Mouse (Mus musculus) common myeloid progenitor, adult 5-6 weeks (primary cell): ENCODE measurements around the gene Wfdc11. TPM values are rescaled to one million over a fixed set of nuclear protein-coding genes. Genes with fewer than 3 reads are reported as not detected.
"Not testable (repeated sequence)": the region's sequence is repeated elsewhere in the genome, so short reads cannot be mapped to it uniquely, and the experiment has no call there.

Source experiments
- ATAC-seq: replicated peaks from 2 replicates; pipeline ENCODE4 v1.8.0; 2016; ENCODE audit warnings: low read depth, mild to moderate bottlenecking, moderate TSS enrichment, inconsistent platforms; ENCODE audit not compliant: poor library complexity, severe bottlenecking
- total RNA-seq: library from RNA; stranded (forward); fragments of 200-1000, 187-1606 nt; gene quantifications from 2 replicates; pipeline ENCODE4 v1.2.3, GENCODE M21; 2017

Gene Wfdc11
- total RNA-seq = not detected in 2 replicates

DNA sequence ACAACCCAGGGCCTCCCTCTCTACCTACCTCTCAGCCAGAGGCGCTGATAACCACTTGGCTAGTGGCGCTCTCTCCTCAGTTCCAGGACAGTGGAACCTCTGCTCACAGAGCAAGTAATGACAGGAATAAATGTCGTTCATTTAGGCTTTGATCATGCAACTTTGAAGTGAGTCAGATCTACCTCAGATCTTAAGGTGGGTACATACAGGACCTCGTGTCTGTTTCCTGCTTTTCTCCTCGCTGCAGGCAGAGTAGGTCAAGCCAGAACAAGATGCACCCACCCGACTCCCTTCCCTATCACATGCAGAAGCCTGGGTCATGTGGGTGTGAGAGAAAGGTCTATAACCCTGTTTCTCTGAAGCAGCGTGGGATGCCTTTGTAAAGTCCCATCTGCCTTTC, at the start of gene Wfdc11:
Wfdc11 (minus strand) TSS at position 101 of the 400 bp plus-strand sequence.
- no peak for ATAC-seq

DNA sequence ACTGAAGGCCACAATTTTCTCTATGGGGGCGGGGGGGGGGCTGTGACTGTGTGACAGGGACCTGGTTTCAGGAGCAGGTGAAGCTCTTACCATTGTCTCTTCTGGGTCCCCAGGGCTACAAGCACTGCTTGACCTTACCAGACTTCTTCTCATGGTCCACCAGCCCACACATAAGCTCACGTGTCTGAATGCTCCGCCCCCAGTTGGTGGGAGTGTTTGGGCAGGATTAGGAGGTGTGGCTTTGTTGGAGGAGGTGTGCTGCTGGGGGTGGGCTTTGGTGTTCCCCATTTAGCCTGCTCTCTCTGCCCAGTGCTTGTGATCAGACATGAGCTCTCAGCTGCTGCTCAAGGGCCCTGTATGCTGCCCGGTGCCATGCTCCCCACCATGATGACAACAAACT, 49.4 kb upstream of the Wfdc11 start:
- no peak for ATAC-seq

DNA sequence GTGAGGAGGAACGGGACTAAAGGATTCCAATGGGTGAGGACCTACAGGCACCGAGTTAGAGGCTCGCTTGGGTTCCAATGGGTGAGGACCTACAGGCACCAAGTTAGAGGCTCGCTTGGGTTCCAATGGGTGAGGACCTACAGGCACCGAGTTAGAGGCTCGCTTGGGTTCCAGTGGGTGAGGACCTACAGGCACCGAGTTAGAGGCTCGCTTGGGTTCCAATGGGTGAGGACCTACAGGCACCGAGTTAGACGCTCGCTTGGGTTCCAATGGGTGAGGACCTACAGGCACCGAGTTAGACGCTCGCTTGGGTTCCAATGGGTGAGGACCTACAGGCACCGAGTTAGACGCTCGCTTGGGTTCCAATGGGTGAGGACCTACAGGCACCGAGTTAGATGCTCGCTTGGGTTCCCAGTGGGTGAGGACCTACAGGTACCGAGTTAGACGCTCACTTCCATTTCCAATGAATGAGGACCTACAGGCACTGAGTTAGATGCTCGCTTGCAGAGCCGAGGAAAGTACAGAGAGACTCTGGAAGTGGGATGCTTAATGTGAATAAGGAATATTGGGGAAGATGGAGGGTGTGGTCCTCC, 42.4 kb upstream of the Wfdc11 start:
- not testable (repeated sequence) for ATAC-seq

DNA sequence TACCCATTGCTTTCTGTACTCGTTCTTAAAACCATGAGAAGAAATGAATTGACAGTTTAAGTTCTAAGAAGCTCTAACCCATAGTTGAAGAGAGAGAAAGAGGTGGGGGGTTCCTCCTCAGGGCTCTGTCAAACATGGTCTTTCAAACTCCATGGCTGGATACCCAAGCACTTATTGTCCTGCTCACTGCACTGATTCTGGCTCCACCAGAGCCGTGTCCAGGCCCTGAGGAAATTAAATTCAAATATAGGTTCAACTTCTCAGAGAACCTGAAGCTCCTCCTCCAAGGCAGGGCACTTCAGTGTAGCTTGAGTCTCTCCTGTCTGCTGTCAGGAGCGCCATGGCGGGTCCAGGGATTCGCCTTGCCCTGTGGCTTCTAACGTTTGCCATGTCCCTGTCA, 41.1 kb upstream of the Wfdc11 start, which contains the start of gene Spint5:
Spint5 (plus strand) TSS at position 301 of the 400 bp plus-strand sequence.
- ATAC-seq = no peak

DNA sequence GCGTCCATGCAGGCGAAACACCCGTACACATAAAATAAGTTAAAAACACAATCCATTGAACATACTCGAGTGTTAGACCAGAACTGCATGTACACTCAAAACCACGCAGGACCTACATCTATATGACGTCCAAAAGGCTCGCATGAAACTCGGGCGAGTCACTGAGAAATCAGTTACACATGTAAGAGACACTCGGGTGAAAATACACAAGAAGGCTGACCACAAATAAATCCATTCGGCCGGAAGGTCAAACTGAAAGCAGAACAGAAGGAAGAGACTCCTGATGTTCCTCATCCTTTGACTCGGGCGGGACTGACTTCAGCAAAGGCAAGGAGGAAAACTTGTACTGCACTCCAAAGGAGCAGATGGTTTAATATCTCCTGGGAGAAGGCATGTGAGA, 32.1 kb upstream of the Wfdc11 start:
- ATAC-seq = no peak

DNA sequence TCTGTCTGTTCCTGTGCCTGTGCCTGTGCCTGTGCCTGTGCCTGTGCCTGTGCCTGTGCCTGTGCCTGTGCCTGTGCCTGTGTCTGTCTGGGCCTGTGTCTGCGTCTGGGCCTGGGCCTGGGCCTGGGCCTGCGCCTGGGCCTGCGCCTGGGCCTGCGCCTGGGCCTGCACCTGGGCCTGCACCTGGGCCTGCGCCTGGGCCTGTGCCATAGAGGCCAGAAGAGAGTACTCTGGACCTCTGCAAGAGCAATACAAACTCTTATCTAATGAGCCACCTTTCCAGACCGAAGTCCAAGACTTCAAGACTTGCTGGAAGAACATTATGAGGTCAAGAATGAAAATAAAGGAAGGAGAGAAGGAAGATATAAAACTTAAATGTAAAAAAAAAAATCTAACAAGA, 31.4 kb upstream of the Wfdc11 start:
- no peak for ATAC-seq

DNA sequence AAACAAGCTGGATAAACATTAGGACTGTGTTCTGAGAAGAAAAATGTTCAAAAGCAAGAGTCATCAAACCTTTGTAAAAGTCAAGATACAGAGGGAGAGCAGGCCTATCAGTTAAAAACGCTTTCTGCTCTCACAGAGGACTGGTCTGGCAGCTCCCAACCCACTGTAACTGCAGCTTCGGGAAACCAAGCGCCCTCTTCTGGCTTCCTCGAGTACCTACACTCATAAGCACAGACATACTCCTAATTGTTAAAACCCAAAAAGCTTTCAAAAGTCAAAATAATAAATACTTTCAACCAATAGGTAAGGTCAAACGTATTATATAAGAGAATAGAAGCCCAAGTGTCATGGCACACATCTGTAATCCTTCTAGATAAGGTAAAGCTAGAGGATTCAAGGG, 30.3 kb upstream of the Wfdc11 start:
- no peak for ATAC-seq

DNA sequence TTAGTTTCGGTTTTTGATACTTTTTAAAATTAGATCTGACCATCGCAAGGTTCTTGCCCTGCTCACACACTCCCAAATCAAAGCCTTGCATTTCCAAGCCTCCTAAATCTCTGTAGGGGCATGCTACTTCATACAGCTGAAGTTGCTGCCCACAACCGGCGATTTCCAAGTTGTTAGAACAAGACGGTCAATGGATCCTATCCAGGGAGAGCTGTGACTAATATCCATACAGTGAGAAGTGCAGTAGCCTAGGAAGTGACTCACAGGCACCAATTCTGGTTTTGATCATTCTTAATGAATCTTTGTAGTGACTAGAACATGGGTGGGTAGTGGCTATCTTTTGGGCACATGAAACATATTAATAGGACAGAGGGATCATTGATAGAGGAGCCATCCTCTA, 27.9 kb upstream of the Wfdc11 start:
- no peak for ATAC-seq

DNA sequence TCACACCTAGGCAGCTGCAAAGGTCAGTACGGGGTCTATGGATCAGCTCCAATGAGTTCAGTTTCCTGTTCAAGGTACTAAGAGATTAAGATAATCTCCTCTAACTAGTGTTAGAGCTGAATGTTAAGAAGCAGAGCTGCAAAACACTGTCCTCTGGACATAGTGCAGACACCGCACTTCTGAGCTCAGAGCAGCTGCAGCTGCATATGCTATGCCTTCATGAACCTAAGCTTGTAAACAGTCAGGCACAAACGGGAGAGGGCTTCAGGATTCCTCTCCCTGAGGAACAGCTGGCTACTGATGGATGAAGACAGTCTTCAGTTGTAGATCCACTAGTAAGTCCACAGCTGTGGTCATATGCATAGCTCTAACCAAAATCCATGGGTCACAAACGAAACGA, 27.1 kb upstream of the Wfdc11 start:
- ATAC-seq = no peak

DNA sequence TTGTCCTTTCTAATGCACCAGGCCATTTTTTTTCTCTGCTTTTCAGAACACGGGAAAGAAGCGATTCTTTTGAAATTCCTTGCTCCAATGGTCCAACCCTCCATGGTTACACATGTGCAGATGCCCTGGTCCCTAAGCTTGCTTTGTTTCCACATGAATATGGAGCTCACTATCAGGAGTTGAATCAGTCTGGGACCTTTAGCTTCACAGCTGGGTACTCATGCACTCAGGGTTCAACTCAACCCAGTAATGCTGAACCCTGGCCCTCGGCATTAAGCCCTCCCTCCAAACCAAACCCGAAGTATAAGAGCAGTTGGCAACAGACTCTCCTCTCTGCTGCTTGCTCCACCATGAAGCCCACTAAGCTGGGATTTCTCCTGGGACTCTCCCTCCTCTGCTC, 24.3 kb upstream of the Wfdc11 start, which contains the start of gene Spint4:
Spint4 (plus strand) TSS at position 301 of the 400 bp plus-strand sequence.
- ATAC-seq = no peak

DNA sequence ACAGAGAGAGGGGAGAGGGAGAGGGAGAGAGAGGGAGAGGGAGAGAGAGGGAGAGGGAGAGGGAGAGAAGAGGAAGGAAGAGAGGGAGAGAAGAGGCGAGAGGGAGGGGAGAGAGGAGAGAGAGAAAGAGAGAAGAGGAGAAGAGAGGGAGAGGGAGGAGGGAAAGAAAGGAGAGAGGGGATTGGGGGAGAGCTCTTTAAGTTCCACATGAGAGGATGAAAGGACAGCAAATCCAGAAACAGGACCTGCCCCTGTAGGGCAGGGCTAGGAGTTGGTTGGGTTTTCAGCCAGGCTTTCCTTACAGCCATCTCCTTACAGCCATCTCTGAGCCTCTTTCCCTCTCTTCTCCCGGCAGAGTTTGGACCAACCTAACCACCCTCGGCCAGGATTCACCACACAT, 10.9 kb upstream of the Wfdc11 start, which contains the start of gene Wfdc13:
Wfdc13 (plus strand) TSS at position 301 of the 400 bp plus-strand sequence.
- ATAC-seq = no peak

DNA sequence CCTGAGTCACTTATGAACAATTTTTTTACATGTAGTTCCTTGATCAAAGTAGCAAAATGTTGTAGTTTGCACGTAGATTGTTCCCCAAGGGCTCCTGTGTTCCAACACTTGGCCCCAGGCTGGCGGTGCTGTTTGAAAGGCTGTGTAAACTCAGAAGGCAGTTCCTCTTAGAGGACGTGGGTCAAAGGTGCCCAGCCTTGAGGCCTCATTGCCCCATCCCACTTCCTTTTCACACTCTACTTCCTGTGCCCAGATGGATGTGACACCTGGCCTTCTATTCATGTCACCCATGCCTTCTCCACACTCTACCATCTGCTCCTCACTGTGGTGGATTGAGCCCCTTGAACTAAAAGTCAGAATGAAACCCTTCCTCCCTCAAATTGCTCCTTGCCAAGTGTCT, 6.0 kb upstream of the Wfdc11 start:
- peak; percentile 41; the same call in 1 of the 2 replicates for ATAC-seq

DNA sequence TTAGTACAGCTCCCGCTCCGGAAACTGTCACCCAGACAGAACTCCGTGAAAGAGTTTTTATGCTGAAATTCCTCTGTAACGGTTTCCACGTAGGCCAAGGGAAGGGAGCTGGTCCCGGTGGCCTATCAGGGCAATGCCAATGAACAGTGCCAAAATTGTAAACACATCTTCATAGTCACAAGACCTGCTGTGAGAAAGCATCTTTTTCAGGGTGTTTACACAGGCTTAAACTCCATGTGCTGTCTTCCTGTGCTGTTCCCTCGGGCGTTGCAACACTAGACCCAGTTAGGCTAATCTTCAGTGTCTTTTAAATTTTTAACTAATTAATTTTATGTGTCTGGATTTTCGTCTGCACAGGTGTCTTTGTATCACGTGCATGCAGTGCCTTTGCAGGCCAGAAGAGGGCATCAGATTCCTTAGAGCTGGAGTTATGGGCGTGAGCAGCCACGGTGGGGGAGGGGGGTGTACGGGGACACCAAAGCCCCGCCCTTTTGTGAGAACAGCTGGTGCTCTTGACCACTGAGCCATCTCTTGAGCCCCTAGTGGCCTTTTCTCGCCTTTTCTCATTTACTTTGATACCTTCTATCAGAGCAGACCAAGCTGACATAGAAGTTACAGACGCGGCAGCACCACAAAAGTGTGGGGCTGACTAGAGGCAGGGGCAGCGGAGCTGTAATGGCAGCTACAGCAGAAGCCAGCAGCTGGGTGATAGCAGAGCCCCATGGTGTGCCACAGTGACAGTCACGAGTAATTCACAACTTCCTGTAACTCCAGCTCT, 5.2 kb upstream of the Wfdc11 start:
- peak; percentile 89 for ATAC-seq

DNA sequence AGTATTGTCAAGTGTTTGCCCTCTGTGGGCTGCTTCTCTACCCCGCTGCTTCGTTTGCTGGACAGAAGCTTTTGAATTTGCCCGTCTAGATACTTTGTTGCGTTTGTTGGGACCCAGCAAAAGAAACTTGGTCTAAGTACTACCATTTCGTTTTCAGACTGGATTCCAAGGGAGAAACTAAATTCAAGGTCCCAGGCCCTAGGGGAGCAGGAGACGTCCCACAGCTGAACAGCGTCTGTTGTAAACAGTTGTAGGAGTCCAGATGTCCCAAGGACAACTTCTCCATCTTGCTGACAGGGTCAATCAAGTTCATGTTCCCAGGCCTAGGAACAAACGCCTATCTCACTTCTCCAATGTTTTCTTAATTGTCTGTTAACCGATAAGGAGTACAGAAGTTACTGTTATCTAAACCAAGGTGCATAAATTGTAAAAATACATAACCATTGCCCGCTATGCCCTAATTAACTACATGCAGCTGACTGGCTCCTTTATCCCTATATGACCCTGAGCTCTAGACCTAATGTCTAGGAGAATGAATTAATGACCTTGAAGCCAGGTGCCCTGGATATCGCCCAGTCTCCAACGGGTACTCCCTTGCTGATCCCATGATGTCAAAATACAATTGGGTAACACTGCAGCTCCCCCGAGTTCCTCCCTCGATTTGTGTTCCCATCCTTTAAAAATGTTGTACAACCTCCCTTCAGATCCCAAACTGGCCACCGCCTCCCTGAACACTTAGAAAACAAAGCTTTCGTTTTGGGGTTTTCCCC, 3.2 kb upstream of the Wfdc11 start:
- no peak for ATAC-seq

DNA sequence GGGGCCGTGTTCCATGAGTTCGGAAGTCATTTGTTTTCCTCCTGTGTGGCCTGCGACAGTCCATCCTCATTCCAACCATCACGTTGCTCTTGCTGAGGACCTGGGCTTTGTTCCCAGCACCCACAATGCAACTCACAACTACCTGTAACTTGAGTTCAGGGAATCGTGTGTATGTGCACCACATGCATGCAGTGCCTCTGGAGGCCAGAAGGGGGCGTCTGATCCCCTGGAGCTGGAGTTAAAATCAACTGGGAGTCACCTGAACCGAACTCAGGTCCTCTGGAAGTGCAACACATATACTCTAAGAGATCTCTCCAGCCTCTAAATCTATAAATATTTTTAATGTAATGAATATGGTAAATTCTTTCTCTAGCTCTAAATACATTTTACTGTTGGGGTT, 2.2 kb upstream of the Wfdc11 start:
- no peak for ATAC-seq

DNA sequence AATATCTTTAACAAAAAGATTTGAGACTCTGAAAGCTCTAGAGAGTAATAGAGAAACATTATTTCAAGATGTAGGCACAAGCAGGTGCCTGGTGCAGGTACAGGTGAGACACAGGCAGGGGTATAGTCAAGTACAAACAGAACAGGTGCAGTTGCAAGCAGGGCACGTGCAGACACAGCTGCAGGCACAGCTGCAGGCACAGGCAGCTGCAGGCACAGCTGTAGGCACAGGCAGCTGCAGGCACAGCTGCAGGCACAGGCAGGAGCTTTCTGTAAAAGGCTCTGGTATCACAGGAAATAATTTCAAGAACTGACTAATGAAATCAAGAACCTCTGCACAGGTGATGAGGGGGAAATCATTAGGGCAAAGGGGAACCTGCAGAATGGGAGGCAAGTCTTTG, 2.9 kb downstream of the Wfdc11 start:
- ATAC-seq = no peak

DNA sequence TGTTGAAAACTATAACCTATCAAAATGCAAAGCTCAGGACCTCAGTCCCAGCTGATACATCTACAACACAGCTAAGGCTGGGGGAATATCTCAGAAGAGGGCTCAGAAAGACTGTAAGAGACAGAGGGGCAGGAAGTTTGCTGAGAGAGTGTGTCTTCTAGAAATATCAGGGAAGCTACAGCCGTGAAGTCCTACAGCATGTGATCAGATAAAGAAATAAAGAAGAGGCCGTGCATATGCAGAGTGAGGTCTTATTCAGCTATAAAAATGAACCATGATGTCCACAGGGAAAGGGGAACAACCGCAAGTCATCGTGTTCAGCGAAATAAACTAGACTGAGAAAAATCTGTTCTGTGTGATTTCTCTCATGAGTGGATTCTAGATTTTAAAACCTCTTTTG, 3.6 kb downstream of the Wfdc11 start:
- ATAC-seq = no peak

DNA sequence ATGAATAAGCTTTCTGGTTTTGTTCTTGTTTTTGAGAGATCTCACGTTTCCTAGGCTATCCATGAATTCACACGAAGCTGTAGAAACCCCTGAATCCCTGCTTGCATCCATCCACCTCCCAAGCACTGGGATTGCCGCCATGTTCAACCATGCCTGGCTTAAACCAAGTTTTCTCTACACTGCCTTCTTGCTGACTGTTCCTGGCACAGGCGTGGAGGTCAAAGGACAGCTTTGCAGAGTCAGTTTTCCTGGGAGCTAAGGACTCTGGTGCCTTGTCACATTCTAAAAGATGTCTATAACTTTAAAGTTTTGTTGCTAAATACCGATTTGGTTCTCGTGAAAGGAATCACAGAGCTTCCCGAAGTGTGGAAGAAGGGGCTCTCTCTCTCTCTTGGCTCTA, 9.0 kb downstream of the Wfdc11 start:
- no peak for ATAC-seq

DNA sequence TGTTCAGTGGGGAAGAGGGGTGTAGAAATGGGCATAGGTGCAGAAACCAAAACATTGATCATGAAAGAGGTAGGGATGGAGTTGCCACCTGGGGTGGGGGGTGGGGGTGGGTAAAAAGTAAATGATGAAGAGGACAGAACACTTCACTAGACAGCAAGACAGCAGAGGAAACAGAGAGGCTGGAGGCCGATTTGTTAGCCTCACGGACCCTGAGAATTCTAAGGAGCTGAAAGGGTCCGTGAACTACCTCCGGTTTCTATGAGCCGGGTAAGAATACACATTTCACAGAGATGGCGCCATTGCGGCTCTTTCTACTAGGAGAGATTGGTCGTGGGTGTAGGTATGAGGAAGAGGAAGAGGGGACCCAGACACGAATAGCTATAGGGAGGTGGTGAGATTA, 17.4 kb downstream of the Wfdc11 start, which contains the start of gene Wfdc9:
Wfdc9 (minus strand) TSS at position 101 of the 400 bp plus-strand sequence.
- ATAC-seq = no peak

DNA sequence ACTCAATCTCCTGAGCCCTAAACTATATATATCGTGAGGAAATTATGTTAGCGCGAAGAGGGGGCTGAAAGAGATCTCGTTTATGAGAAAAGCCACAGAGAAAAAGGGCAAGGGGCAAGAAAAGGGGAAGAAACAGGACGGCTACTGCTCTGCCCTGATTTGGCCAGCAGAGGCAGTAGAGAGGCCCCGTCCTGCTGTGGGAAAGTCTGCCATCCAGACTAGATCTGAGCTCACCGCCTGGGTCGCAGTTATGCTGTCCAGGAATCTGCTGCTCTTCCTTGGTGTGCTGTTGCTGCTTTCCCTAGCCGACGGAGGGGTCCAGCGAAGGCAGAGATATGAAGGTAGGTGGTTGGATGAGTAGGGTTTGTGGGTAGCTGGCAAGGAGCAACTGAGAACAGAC, 18.0 kb downstream of the Wfdc11 start, which contains the start of gene Wfdc10:
Wfdc10 (plus strand) TSS at position 189 of the 400 bp plus-strand sequence.
- peak; percentile 98 for ATAC-seq
